Mouse (Mus musculus) liver, embryonic 14.5 days (tissue): ENCODE measurements at regions not wholly inside any gene's neighbourhood (a gene's known extent, or its start where the extent isn't known, plus 50 kb on each side); places are given as distances from the start of the nearest gene placed in this dataset.

Source experiments
- CTCF ChIP-seq: IDR thresholded peaks from 2 replicates; pipeline ENCODE4 v1.5.1; 2016; ENCODE audit warnings: antibody characterized with exemption, low read depth, control low read depth
- EP300 ChIP-seq: IDR thresholded peaks from 2 replicates; pipeline ENCODE4 v1.6.1; 2016; ENCODE audit warnings: antibody characterized with exemption, low read depth

DNA sequence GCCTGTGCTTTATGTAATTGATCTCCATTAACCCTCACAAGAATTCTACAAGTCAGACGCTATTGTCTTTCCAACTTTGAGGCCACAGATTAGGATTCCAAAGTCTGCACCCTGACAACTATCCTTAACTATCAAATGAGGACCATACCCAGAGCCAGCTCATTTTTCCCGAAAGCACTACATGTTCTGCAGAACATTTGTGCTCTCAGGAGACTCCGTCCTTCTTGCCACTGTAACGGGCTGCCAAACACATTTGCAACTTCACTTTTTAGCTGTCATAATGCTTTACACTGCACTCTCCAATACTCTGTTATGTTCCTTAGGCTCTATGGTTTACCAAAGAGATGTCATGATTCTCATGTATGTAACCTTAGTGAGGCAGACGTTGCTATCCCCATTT lies 350.7 kb downstream of the Mtx2 start:
- TF ChIP-seq CTCF (no peak), EP300 (no peak)
